ENCODE assay signal across 27 mouse cellular contexts in genomic region chr19:37921098-37921497, GRCm38 (mm10).
DNase-seq lines count a peak whose midpoint lies in the region; ATAC-seq and TF ChIP-seq lines count a peak whose summit lies in the region.
"Had no signal": no experiment of that assay in that cellular context is flagged by ENCODE, and none has a peak within 500 bp of the region (broad histone marks: within the 10 kb centered on the region; RNA-seq: fewer than 3 reads in every experiment).

No protein-coding gene starts in this region.

- WGBS in forebrain, embryonic 16.5 days, result 40% methylated on average over 5 of the region's 5 CpGs
- 36% methylated on average over 5 of the region's 5 CpGs for WGBS in forebrain, embryonic 14.5 days

- no peak overlapping the region for H3K27ac ChIP-seq in forebrain, embryonic 16.5 days (ENCODE audit: low read length)
- H3K27ac ChIP-seq in forebrain, embryonic 14.5 days (ENCODE audit: low read depth, low read length), result no peak overlapping the region
- H3K27ac ChIP-seq in ES-Bruce4 (ENCODE audit: insufficient read depth, low read length), result no peak overlapping the region
- H3K27ac ChIP-seq: embryonic facial prominence, embryonic 10.5 days; embryonic facial prominence, embryonic 13.5 days; forebrain, embryonic 12.5 days; heart, adult 2 months; heart, embryonic 10.5 days; heart, embryonic 13.5 days; hindbrain, embryonic 12.5 days; hindbrain, embryonic 15.5 days had no signal

- no peak for DNase-seq in forebrain, embryonic 14.5 days (ENCODE audit: low spot score)
- peak; percentile 33 for DNase-seq in lung, postnatal 10 days
- DNase-seq in lung, postnatal 14 days, result no peak
- peak; percentile 85 for DNase-seq in R1 (ENCODE audit: low read depth, low spot score)
- no peak for DNase-seq in right cerebral cortex, postnatal 25 days
- no peak for DNase-seq in spleen, postnatal 36 days (ENCODE audit: low spot score in 2 of 2)
- DNase-seq: adrenal gland, adult 8-10 months; adrenal gland, postnatal 25 days; cerebellum, adult 11-12 months; cerebellum, adult 8-10 months; cerebellum, postnatal 10 days; cerebellum, postnatal 36 days; embryo, embryonic 11 days; gastrocnemius, postnatal 10 days; gastrocnemius, postnatal 36 days; heart, adult 2 months had no signal

- peak; percentile 31 for ATAC-seq in forebrain, embryonic 16.5 days
- no peak for ATAC-seq in forebrain, embryonic 14.5 days
- ATAC-seq: activated CD4-positive, CD25-positive, alpha-beta regulatory T cell, adult 4 months had no signal

- H3K4me1 ChIP-seq in forebrain, embryonic 16.5 days (replicated peaks; ENCODE audit: control insufficient read depth, insufficient read depth, low read length), result no peaks in the 10 kb centered on the region
- H3K4me1 ChIP-seq in forebrain, embryonic 14.5 days (ENCODE audit: control insufficient read depth, insufficient read depth, low read length), result no peaks in the 10 kb centered on the region
- no peaks in the 10 kb centered on the region for H3K4me1 ChIP-seq in ES-Bruce4 (ENCODE audit: control insufficient read depth, insufficient read depth, low read length)
- H3K4me1 ChIP-seq: forebrain, embryonic 12.5 days; hindbrain, embryonic 12.5 days; hindbrain, embryonic 15.5 days had no signal

- H3K27me3 ChIP-seq in forebrain, embryonic 16.5 days (replicated peaks; ENCODE audit: control insufficient read depth, insufficient read depth, low read length), result no peaks in the 10 kb centered on the region
- no peaks in the 10 kb centered on the region for H3K27me3 ChIP-seq in forebrain, embryonic 14.5 days (replicated peaks; ENCODE audit: control insufficient read depth, insufficient read depth, low read length)
- no peaks in the 10 kb centered on the region for H3K27me3 ChIP-seq in ES-Bruce4 (ENCODE audit: control insufficient read depth, insufficient read depth, low read length, poor library complexity, severe bottlenecking)
- H3K27me3 ChIP-seq: embryonic facial prominence, embryonic 13.5 days; heart, embryonic 13.5 days; hindbrain, embryonic 12.5 days; hindbrain, embryonic 15.5 days had no signal

- TF ChIP-seq POLR2A in ES-Bruce4 (IDR thresholded peaks at IDR 0.05; ENCODE audit: insufficient read depth, low read length), result no peak

- no peak overlapping the region for H3K9ac ChIP-seq in forebrain, embryonic 16.5 days (replicated peaks; ENCODE audit: low read depth, low read length)
- no peak overlapping the region for H3K9ac ChIP-seq in forebrain, embryonic 14.5 days (ENCODE audit: low read length)
- no peak overlapping the region for H3K9ac ChIP-seq in ES-Bruce4 (ENCODE audit: low read depth, poor library complexity, severe bottlenecking)
- H3K9ac ChIP-seq: embryonic facial prominence, embryonic 13.5 days; forebrain, embryonic 12.5 days; heart, embryonic 13.5 days; hindbrain, embryonic 12.5 days; hindbrain, embryonic 15.5 days had no signal

- TF ChIP-seq CTCF in ES-Bruce4 (IDR thresholded peaks at IDR 0.05; ENCODE audit: low read depth, low read length), result no peak

- peak; percentile 48; the same call in 1 of the 2 replicates for TF ChIP-seq EP300 in ES-Bruce4 (IDR thresholded peaks at IDR 0.05; ENCODE audit: insufficient read depth, low read depth, low read length)

- H3K4me2 ChIP-seq in forebrain, embryonic 16.5 days (ENCODE audit: low read length), result no peak overlapping the region
- H3K4me2 ChIP-seq in forebrain, embryonic 14.5 days (ENCODE audit: low read length), result no peak overlapping the region
- H3K4me2 ChIP-seq: embryonic facial prominence, embryonic 13.5 days; forebrain, embryonic 12.5 days; heart, embryonic 13.5 days; hindbrain, embryonic 12.5 days; hindbrain, embryonic 15.5 days had no signal

- H3K36me3 ChIP-seq in forebrain, embryonic 16.5 days (ENCODE audit: control insufficient read depth, insufficient read depth), result no peaks in the 10 kb centered on the region
- no peaks in the 10 kb centered on the region for H3K36me3 ChIP-seq in forebrain, embryonic 14.5 days (ENCODE audit: control insufficient read depth, insufficient read depth, low read length)
- no peaks in the 10 kb centered on the region for H3K36me3 ChIP-seq in ES-Bruce4 (ENCODE audit: control insufficient read depth, insufficient read depth, low read length, poor library complexity, severe bottlenecking)
- H3K36me3 ChIP-seq: embryonic facial prominence, embryonic 10.5 days; embryonic facial prominence, embryonic 13.5 days; forebrain, embryonic 12.5 days; heart, embryonic 10.5 days; hindbrain, embryonic 12.5 days; hindbrain, embryonic 15.5 days had no signal

- no peak overlapping the region for H3K4me3 ChIP-seq in forebrain, embryonic 16.5 days (replicated peaks; ENCODE audit: low read length)
- H3K4me3 ChIP-seq in forebrain, embryonic 14.5 days (ENCODE audit: low read depth, low read length), result no peak overlapping the region
- no peak overlapping the region for H3K4me3 ChIP-seq in ES-Bruce4 (ENCODE audit: low read depth, low read length)
- H3K4me3 ChIP-seq: embryonic facial prominence, embryonic 10.5 days; embryonic facial prominence, embryonic 13.5 days; erythroblast, embryonic 14.5 days; forebrain, embryonic 12.5 days; heart, adult 2 months; heart, embryonic 10.5 days; heart, embryonic 13.5 days; hindbrain, embryonic 12.5 days; hindbrain, embryonic 15.5 days had no signal

- no peaks in the 10 kb centered on the region for H3K9me3 ChIP-seq in forebrain, embryonic 16.5 days (ENCODE audit: control insufficient read depth, low read length)
- no peaks in the 10 kb centered on the region for H3K9me3 ChIP-seq in forebrain, embryonic 14.5 days (replicated peaks; ENCODE audit: control insufficient read depth, low read length)
- no peaks in the 10 kb centered on the region for H3K9me3 ChIP-seq in ES-Bruce4 (replicated peaks; ENCODE audit: control insufficient read depth, insufficient read depth, low read length, poor library complexity, severe bottlenecking)
- H3K9me3 ChIP-seq: embryonic facial prominence, embryonic 10.5 days; embryonic facial prominence, embryonic 13.5 days; forebrain, embryonic 12.5 days; heart, embryonic 10.5 days; heart, embryonic 13.5 days; hindbrain, embryonic 12.5 days; hindbrain, embryonic 15.5 days had no signal

Comparison
In these comparisons a context has a peak if more than half of its experiments do, and no peak if none do; other contexts are left out.
1. DNase-seq: peak in lung, postnatal 10 days (single experiment) and R1 (single experiment); none in forebrain, embryonic 14.5 days (single experiment), lung, postnatal 14 days (single experiment), right cerebral cortex, postnatal 25 days (single experiment) and spleen, postnatal 36 days (0 of 2).